Mouse (Mus musculus): ENCODE results near the gene Dirc2.

- TF ChIP-seq POLR2A (IDR thresholded peaks at IDR 0.05; ENCODE audit: borderline replicate concordance, extremely low read depth, low read depth, low read length), result no peak
- no peak for TF ChIP-seq CTCF (IDR thresholded peaks at IDR 0.05; ENCODE audit: insufficient read depth, low read length)
Observed at GRCm38 (mm10) chr16:35704796-35705195, 64.4 kb downstream of the Dirc2 start.

Data from lung, adult 2 months (tissue).